Mouse (Mus musculus) erythroblast, embryonic 14.5 days (primary cell): ENCODE results near the gene Hoga1. TPM values are rescaled to one million over a fixed set of nuclear protein-coding genes. Genes with fewer than 3 reads are reported as not detected.

Experiments
- H3K27me3 ChIP-seq: 2 replicates; pipeline ENCODE4 v1.6.1; 2012; ENCODE audit warnings: inconsistent platforms; ENCODE audit not compliant: control insufficient read depth
- H3K36me3 ChIP-seq: 2 replicates; pipeline ENCODE4 v1.6.1; 2012; ENCODE audit warnings: mild to moderate bottlenecking, inconsistent platforms; ENCODE audit not compliant: control insufficient read depth
- H3K4me1 ChIP-seq: 2 replicates; pipeline ENCODE4 v1.6.1; 2012; ENCODE audit warnings: inconsistent platforms; ENCODE audit not compliant: control insufficient read depth
- H3K4me3 ChIP-seq: replicated peaks from 2 replicates; pipeline ENCODE3; 2012; ENCODE audit warnings: moderate library complexity, mild to moderate bottlenecking, inconsistent platforms
- H3K9me3 ChIP-seq: 2 replicates; pipeline ENCODE4 v1.6.1; 2012; ENCODE audit warnings: low read length, inconsistent platforms, mixed read lengths; ENCODE audit not compliant: control insufficient read depth
- GATA1 ChIP-seq: IDR thresholded peaks from 2 replicates; pipeline ENCODE4 v1.6.1; 2012; ENCODE audit warnings: low read length, inconsistent platforms, mixed read lengths
- TAL1 ChIP-seq: IDR thresholded peaks from 3 replicates; pipeline ENCODE4 v1.6.1; 2012; ENCODE audit warnings: low read length, inconsistent platforms, mixed read lengths
- polyA plus RNA-seq: library from polyadenylated mRNA; stranded (reverse); fragments of >175 nt; gene quantifications from 2 replicates; pipeline ENCODE4 v1.2.3, GENCODE M21; 2012

Hoga1 gene
- polyA plus RNA-seq, 1 experiment = not detected

DNA sequence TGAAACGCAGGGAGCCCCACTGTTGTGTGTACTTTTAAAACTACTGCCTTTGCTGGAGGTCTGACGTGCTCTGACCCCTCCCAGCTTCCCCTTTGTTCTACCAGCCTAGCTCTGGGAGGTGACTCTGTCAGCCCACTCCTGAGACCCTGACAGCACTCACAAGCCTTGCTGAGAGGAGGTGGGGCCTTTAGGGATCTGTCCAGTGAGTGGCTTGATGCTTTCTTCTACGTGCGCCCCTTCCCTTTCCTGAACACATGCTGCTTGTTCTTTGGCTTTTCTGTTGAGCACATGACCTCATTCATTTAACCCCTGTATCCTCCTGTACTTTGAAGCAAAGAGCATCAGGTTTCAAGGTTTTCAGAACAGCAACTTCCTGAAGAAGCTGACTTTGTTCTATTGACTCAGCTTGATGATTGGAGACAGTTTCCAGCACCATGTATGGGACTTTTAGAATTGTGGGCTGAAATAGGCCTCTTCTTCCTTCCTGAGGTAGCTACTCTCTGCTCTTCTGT lies 26.3 kb upstream of the Hoga1 start:
- Histone ChIP-seq H3K36me3 (no peaks in the 10 kb centered on the region), H3K4me3 (no peak overlapping the region), H3K27me3 (no peaks in the 10 kb centered on the region), H3K9me3 (no peaks in the 10 kb centered on the region), H3K4me1 (no peaks in the 10 kb centered on the region)
- TF ChIP-seq GATA1 (no peak), TAL1 (no peak)

DNA sequence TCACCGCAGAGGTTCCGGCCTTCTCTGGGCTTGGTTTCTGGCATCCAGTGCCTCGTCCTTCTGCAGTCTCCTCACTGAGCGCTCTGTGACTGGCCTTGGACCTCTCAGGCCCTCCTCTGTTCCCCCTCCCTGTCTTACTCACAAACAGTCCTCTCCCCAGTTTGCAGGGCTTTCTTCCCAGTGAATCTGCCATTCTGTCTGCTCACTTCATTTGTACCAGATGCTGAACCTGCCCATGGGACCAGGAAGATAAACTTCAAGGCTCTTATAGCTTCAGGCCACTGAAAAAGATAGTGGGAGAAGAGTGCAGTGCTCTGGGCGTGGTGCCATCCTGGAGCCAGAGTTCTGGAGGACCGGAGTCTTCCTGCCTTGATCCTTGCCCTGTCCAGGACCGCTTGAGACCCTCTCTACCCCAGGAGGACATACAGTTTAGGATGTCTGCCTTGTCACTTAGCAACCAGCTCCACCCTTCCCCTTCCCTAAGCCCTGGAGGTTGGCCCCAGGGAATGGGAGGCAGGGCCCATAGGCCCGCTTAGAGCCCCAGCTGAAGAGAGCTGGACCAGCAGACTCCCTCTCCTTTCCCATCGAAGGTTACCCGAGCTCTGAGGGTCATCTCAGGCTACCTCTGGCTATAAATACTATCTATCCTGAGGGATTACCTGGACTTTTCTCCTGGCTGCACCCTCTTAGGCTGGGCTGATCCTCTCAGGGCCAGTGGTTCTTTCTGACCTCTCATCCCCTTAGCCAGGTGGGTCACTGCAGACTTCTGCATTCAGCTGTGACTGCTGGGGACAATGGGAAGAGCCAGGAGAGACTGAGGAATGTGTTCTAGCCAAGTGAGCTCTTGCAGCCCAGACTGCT lies 23.5 kb upstream of the Hoga1 start:
- no peak for TF ChIP-seq GATA1
- TF ChIP-seq TAL1 = no peak
- Histone ChIP-seq H3K4me3 (no peak overlapping the region), H3K4me1 (no peaks in the 10 kb centered on the region), H3K27me3 (no peaks in the 10 kb centered on the region), H3K36me3 (no peaks in the 10 kb centered on the region), H3K9me3 (no peaks in the 10 kb centered on the region)

DNA sequence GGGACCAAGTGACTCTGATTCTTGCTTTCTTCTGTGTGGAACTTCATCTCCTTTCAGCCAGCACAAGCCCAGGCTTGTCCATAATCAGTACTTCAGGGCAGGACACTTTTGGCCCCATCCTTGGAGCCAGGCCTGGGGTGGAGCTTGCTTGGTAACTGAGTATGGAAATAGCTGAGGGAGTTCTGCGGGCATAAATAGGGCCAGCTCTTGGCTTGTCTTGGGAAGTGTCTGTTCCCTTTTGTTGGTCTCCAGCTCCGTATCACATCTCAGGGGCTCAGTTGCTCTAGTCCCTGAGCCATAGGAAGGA lies 22.9 kb upstream of the Hoga1 start:
- Histone ChIP-seq H3K9me3 (no peaks in the 10 kb centered on the region), H3K36me3 (no peaks in the 10 kb centered on the region), H3K27me3 (no peaks in the 10 kb centered on the region), H3K4me3 (no peak overlapping the region), H3K4me1 (no peaks in the 10 kb centered on the region)
- TF ChIP-seq GATA1 = no peak
- no peak for TF ChIP-seq TAL1

DNA sequence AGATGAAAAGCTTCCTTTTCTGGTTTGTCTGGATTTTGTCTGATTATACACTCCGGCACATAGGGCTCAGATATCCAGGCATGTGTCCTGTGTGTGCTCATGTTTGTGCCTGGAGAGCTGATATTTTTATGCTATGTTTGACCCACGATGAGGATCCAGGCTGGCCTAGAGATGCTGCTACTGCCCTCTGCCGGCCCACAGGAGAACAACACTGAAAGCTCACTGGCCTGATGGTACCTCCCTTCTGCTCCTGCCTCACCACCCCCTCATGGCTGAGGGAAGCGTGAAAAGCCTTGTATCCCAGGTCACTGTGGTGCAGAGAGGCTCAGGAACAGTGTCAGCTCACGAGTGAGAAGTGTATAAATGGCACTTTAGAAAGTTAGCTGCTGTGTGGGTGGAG lies 19.3 kb upstream of the Hoga1 start:
- TF ChIP-seq TAL1 (no peak), GATA1 (no peak)
- Histone ChIP-seq H3K4me3 (no peak overlapping the region), H3K9me3 (no peaks in the 10 kb centered on the region)

DNA sequence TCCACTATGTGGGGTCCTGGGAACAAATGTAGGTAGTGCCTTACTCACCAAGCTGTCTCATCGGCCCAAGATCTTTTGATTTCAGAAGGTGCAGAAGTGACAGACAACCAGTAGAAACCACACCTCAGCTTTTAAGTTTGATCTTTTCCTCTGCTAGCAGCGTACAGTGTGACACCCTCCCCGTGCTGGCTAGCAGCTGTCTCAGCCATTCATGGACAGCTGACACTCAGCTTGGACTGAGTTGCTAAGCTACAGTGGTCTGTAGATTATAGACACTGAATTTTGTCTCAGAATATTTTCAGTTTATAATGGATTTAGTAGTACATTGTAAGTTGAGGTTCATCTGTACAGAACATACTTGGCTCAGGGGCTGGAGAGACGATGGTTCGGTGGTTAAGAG lies 14.3 kb upstream of the Hoga1 start:
- Histone ChIP-seq H3K9me3 (no peaks in the 10 kb centered on the region), H3K36me3 (no peaks in the 10 kb centered on the region), H3K27me3 (no peaks in the 10 kb centered on the region), H3K4me3 (no peak overlapping the region), H3K4me1 (no peaks in the 10 kb centered on the region; the same call in 1 of the 2 replicates)
- TF ChIP-seq TAL1 = no peak
- no peak for TF ChIP-seq GATA1

More for the DNA sequence above, 19.3 kb upstream of the Hoga1 start:
- Histone ChIP-seq H3K27me3 (no peaks in the 10 kb centered on the region), H3K36me3 (no peaks in the 10 kb centered on the region), H3K4me1 (no peaks in the 10 kb centered on the region)

DNA sequence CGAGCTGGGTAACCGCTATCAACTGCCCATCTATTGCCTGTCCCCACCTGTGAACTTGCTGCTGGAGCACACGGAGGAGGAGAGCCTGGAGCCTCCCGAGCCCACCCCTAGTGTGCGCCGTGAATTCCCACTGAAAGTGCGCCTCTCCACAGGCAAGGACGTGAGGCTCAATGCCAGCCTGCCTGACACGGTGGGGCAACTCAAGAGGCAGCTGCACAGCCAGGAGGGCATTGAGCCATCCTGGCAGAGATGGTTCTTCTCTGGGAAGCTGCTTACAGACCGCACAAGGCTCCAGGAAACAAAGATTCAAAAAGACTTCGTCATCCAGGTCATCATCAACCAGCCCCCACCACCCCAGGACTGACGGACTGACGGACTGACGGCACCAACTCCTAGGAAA lies 11.8 kb upstream of the Hoga1 start:
- no peaks in the 10 kb centered on the region for H3K9me3 ChIP-seq
- no peak overlapping the region for H3K4me3 ChIP-seq
- H3K36me3 ChIP-seq = no peaks in the 10 kb centered on the region
- H3K4me1 ChIP-seq = no peaks in the 10 kb centered on the region; the same call in 1 of the 2 replicates
- H3K27me3 ChIP-seq = no peaks in the 10 kb centered on the region; the same call in 1 of the 2 replicates
- TF ChIP-seq TAL1 (no peak), GATA1 (no peak)

DNA sequence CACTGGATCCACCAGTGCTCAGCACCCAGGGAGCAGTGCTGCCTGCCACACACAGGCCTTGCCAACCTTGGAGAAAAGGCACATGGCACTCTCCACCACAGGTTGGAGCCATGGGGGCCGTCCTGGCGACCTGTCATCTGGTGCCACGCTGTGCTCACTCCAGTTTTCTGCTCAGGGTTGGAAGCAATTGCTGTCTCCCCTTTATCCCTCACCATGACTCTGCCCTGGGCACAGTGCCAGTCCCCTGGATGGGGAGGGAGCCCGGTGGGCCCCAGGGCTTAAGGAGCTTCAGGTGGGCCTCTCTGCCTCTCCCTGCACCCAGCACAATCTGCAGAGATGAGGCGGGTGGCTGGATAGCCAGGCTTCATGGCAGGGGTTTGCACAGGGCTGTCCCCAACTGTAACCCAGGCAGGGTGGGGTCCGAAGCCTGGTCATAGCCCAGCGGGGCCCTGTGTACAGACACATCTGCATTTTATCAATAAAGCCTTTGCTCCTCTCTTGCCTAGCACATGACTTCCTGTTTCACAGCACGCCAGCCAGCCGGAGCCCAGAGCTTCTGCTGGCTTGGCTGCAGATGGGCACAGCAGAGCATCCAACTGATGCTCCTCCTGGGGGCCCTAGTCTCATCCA lies 11.1 kb upstream of the Hoga1 start:
- no peaks in the 10 kb centered on the region for H3K36me3 ChIP-seq
- no peaks in the 10 kb centered on the region; the same call in 1 of the 2 replicates for H3K27me3 ChIP-seq
- H3K4me1 ChIP-seq = no peaks in the 10 kb centered on the region; the same call in 1 of the 2 replicates
- no peak overlapping the region for H3K4me3 ChIP-seq
- TF ChIP-seq GATA1 (no peak), TAL1 (no peak)
- no peaks in the 10 kb centered on the region for H3K9me3 ChIP-seq

DNA sequence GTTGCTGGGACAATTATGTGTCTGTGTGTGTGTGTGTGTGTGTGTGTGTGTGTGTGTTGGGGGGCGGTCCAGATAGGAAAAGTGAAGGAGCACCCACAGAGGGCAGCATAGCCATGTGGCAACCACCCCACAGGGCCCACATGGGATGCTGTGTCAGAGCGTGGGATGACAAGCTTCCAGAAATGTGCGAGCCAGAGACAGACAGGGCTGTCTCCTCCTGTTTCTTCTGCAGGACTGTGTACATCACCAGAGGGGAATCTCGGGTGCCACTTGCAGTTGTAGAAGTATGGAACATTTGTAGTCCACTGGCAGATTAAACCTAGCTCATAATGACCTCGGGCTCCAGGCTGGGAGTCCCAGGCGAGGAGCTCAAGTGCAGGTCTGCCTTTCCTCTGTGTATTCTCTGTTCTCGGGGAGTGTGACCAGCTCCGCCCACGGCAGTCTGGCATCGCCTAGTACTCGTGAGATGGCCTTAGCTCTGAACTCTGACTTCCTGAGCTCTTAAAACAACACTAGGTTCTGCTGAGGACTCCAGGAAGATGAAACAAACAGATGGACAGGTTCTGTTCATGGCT lies 10.4 kb upstream of the Hoga1 start:
- Histone ChIP-seq H3K9me3 (no peaks in the 10 kb centered on the region), H3K36me3 (no peaks in the 10 kb centered on the region), H3K4me3 (no peak overlapping the region), H3K4me1 (no peaks in the 10 kb centered on the region; the same call in 1 of the 2 replicates), H3K27me3 (no peaks in the 10 kb centered on the region; the same call in 1 of the 2 replicates)
- TF ChIP-seq GATA1 (no peak), TAL1 (no peak)

DNA sequence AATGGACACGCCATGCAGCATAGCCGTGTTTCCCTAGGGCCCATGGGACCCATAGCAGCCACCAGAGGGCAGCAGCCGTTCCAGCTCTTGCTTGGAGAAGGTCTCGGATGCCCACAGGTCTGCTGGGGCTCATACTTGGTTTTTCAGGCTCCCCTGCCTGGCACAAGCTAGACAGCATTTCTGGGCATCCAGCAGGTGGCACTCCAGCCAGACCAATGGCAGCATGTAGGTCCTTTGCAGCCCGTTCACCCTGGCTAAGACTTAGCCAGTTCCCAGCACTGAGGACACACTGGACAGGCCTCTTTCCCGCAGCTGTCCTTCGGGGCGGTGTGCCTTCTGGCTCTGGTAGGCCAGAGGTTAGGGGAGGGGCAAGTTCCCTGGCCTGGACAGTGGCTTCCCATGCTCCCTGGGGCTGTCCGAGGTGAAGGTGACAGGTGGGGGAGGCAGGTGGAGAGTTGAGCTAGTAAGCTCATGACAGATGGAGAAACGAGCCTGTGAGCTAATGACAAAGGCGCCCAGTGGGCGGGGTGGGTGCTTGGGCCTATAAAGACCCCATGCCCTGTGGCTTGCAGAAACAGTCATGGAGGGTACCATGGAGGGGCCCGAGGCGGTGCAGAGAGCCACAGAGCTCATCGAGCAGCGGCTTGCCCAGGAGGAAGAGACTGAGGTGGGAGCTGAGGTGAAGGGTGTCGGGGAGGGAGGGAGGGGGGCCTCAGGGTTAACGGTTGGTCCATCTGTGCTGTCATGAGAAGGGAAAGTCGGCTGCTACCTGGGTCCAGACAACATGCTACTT lies 9.8 kb upstream of the Hoga1 start, which contains the start of gene Ankrd2:
Gene Ankrd2 (plus strand): TSS at position 545 of the 793 bp plus-strand sequence.
- Histone ChIP-seq H3K27me3 (peaks cover 3% of the 10 kb centered on the region), H3K4me1 (no peaks in the 10 kb centered on the region; the same call in 1 of the 2 replicates), H3K4me3 (no peak within 1 kb of the TSS), H3K9me3 (no peaks in the 10 kb centered on the region), H3K36me3 (no peaks in the 10 kb centered on the region)
- TF ChIP-seq TAL1 (no peak), GATA1 (no peak)
